Mouse (Mus musculus) cerebellum, adult 9-10 months (tissue): ENCODE measurements around the gene Taf12.

Experiments used
- DNase-seq: peaks from one replicate; pipeline ENCODE4 v3.0.0; 2022

Taf12 gene

GRCm38 (mm10) chr4:132315711-132316110, 41.5 kb downstream of the Taf12 start:
- no peak for DNase-seq

GRCm38 (mm10) chr4:132326481-132326880, 52.3 kb downstream of the Taf12 start:
- no peak for DNase-seq

- no peak for DNase-seq
Observed at GRCm38 (mm10) chr4:132328391-132328982, 54.3 kb downstream of the Taf12 start.

GRCm38 (mm10) chr4:132329115-132329834, 55.1 kb downstream of the Taf12 start, which contains the start of gene Trnau1ap:
Gene Trnau1ap, minus strand, starts transcription at chr4:132329538.
- peak; percentile 84 for DNase-seq

- DNase-seq, result no peak
Observed at GRCm38 (mm10) chr4:132329835-132330354, 55.7 kb downstream of the Taf12 start.

GRCm38 (mm10) chr4:132331960-132332359, 57.8 kb downstream of the Taf12 start:
- no peak for DNase-seq

- no peak for DNase-seq
Observed at GRCm38 (mm10) chr4:132332880-132333279, 58.7 kb downstream of the Taf12 start.

- DNase-seq, result no peak
Observed at GRCm38 (mm10) chr4:132338943-132339342, 64.8 kb downstream of the Taf12 start.

- DNase-seq, result no peak
Observed at GRCm38 (mm10) chr4:132341451-132341850, 67.3 kb downstream of the Taf12 start.

GRCm38 (mm10) chr4:132344403-132345134, 70.4 kb downstream of the Taf12 start:
- no peak for DNase-seq
